Mouse (Mus musculus): ENCODE measurements around the gene Nrip1. TPM values are rescaled to one million over a fixed set of nuclear protein-coding genes. Genes with fewer than 3 reads are reported as not detected.
"Not testable (repeated sequence)": the region's sequence is repeated elsewhere in the genome, so short reads cannot be mapped to it uniquely, and the experiment has no call there.

Nrip1 gene
- total RNA-seq (2021), result 10 to 100 TPM; 37.3 to 41.4 TPM
- long read RNA-seq, experiment 1, full-length matches to known transcripts, result 4 of 9 reads
- long read RNA-seq, experiment 1, partial matches to known transcripts, result 0 of 9 reads
- long read RNA-seq, experiment 1, other reads (novel, unspliced or antisense), result 5 of 9 reads
- long read RNA-seq, experiment 2, full-length matches to known transcripts, result 1 of 2 reads
- long read RNA-seq, experiment 2, partial matches to known transcripts, result 0 of 2 reads
- long read RNA-seq, experiment 2, other reads (novel, unspliced or antisense), result 1 of 2 reads

DNA sequence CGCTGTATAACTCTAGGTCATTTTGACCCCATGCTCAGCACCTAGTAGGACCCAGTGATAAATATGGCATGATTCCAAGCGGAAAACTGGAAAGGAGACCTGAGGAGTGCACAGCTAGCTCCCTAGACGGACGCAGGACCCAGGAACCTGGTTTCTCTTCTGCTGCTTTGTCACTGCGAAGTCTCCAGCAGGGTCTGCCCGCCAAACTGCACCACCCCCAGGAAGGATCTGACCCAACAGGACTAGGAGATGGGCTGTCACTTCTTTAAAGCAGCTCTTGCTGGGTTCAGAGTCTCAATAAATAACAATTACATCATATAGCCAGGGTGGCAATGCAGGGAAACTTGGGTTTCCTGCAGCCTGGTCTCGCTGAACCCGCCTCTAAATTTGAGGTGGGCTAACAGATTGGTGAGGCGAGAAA lies at the start of gene Nrip1:
TSS of gene Nrip1 (minus strand) at position 157 of the 421 bp plus-strand sequence.
- DNase-seq, result peak; percentile 39

DNA sequence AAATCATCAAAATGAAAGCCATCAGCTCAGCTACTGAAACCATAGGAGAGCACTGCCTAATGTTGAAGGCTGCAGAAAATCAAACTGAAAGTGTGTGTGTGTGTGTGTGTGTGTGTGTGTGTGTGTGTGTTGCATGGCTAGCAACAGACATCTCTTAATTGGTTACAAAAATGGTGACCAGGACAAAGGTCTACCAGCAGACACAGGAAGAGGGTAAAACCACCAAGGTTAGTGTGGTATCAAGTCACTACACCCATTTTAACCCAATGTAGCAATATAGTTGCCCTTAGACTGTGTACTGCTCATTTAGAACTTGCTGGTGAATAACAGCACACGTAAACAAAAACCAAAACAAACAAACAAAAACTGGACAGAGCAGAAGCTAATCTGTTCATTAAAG lies 48.9 kb upstream of the Nrip1 start:
- no peak for DNase-seq

DNA sequence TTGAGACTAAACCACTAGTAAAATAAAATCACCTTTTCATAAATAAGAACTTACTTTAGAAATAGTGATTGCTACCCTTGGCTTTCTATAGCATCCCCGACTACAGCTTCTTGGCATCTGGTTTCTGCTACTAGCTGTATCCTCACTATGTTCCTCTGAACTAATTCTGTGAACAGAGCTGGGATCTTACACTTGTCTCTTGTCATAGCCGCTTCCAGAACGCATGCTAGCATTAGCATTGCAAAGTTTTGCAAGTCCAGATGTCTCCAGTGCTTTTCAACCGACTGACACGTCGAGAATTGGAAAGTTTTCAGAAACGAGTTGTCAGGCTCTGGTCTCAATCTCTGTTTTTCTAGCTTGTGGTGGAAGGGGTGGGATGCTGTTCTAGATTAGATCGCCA lies 46.2 kb upstream of the Nrip1 start:
- DNase-seq, result no peak

DNA sequence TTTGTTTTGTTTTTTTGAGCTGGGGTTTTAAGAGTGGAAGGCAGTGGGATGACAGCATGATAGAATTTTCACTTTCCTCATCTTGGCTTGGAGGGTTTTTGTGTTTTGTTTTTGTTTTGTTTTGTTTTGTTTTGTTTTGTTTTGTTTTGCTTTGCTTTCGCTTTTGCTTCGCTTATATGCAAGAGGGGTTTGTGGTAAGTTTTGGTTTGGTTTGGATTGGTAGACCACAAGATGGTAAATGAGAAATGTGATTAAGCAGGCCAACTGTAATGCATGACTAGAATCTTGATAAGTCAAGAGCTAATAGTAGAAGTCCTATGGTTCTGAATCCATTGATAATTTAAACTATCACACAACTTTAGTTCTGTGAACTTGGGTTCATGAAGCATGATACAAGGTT lies 42.9 kb upstream of the Nrip1 start:
- DNase-seq, result no peak

DNA sequence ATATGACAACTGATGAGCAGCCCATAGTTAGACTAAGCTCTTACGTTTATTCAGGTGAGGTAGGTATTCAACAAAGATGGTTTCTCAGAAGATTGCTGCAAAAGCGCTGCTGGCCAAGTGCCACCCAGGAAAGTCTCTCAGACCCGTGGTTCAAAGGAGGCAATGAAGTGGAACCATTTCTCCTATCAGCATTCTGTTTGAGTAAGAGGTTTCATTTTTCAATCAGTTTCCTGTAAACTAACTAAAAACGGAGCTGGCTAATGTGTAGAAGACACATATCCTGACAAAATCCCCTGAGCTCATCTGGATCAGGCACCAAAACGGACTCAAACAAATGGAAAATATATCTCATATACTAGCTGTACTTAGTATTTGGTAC lies 42.4 kb upstream of the Nrip1 start:
- no peak for DNase-seq

DNA sequence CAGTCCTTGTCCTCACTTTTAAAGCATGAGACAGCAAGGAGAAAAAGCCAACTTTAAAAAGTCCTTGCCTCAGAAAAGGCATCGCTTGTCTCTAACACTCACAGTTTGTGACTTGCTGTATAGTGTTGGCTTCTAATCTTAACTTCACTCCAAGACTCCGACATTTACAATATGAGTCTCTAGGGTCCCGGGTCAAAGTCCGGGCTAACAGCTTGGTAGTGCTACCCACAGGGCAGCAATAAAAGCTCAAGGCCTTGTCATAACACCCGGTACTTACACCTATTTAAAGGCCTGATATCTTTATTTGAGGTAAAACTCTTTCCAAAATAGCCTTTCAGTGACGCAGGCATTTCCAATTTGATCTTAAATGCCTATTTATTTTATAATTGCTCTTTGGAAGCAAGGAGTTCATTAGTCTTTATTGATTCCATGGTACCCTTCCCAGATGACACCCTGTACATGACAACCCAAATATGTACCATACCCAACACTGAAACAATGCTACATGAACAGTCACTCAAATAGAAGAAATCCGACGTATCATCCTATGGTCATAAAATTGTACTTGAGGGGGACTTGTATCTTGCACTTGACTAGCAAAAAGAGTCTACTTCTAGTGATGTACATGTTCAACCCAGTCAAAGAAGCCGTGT lies 41.9 kb upstream of the Nrip1 start:
- no peak for DNase-seq

DNA sequence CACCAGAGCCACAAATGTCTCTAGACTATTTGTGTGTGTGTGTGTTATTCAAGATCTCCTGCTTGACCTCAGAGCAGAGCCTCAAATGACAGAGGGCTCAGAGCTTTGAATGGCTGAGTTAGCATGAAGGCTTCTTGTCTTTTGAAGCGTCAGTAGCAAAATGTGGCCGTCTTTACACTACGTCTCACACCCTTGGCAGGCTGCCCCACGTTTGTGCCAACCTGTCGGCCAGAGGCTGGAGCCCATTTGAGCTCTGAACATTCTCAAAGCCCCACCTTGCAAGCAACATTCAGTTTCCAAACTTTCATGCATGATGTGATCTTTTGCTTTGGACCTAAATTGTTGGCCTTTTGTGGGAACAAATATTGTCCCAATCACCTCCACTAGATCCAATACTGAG lies 40.9 kb upstream of the Nrip1 start:
- peak; percentile 14 for DNase-seq

DNA sequence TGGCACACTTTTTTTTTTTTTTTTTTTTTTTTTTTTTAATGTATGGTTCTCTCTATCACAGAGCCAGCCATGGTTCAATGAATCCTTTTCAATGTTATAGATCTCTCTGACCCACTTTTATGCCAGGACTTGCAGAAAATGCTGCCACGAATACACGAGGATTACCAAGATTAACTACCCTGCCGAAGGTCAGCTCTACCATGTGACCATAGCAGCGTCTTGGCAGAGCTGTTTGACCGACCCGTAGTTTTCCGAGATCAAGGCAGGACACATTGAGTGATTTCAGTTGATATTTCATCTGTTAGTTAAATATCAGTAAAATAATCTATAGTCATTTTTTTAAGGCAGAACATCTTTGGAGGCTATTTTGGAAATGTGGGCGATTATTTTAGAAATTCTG lies 40.0 kb upstream of the Nrip1 start:
- DNase-seq, result no peak

DNA sequence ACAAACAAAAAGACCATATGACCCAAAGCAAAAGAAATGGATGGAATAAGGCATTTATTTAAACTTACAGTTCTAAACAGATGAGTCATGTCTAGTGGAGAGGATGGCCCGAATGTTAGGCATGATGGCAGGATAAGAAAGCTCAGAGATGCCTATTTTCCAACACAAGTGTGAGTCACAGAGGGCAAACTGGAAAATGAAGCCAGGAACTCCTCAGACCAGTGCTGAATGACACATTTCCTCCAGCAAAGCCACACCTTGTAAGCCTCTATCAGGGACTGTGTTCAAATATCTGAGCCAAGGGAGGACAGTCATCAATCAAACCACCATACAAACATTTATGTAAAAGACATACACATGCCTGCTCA lies 35.7 kb upstream of the Nrip1 start:
- DNase-seq, result no peak

DNA sequence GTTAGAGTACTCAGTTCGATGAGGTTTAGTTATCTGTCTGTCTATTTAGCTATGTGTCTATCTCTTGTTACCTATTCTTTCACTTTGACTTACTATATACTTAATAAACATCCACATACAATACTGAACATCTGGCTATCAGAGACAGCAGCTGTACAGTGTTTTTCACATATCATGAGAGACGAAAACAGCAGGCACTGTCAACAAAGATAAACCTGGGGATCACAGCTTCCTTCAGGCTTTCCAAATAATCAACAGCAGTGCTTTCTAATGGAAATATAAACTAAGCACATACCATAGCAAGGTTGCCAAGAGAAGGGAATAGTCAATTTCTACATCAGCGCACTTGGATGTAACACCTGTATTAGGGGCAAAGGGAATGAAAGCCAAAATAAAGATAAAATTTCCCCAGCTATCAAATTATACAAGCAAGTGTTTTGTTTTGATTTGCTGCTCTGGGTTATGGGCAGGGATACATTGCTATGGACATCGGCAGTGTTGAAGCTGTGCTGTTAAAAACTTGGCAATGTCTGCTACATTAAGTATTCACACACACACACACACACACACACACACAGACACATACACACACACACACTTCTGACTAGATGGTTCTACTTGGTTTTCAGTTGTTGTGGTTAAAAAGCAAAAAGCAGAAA lies 35.2 kb upstream of the Nrip1 start:
- no peak for DNase-seq

DNA sequence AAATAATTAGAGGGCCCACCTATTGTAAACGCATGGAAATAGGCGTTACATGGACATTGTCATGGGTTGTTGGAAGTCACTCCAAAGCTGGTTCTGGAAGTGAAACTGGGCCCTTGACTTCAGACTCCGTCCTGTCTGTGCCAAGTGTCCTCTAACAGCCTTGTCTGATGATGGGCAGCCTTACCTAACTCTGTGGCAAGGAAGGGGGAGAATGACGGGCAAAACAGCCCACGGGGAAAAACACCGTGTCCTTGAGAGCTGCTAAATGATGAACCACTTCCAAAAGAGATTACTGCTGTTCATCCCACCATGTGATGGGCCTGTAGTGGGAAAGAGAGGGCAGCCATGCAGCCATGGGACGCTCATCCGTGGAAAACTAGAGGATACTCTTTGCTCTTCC lies 34.6 kb upstream of the Nrip1 start:
- DNase-seq, result no peak

DNA sequence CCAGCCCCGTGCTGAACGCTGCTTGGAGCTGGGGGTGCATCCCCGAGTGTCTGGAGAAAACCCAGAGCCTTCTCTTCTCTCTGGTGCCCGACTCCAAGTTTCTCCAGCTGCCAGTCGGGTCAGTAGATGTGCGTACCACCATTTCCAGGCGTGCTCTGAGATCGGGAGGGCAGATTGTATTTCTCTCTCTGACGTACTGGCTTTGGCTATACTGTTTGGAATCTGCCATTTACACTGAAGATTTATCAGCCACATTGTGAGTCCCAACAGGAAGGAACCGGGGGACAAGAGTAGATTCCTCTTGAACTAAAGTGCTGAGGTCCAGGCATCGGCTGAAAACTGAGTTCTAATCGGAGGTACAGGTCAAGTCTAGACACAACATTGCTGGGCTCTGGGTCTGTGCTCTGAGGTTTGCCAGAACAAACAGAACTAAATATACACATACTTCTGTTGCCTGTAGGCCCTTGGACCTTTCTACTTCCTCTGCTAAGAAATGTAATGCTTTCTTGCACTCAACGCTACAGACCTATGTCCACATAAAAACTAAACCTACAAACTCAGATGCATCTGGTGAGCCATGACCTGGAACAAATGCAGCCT lies 33.8 kb upstream of the Nrip1 start:
- DNase-seq, result no peak

DNA sequence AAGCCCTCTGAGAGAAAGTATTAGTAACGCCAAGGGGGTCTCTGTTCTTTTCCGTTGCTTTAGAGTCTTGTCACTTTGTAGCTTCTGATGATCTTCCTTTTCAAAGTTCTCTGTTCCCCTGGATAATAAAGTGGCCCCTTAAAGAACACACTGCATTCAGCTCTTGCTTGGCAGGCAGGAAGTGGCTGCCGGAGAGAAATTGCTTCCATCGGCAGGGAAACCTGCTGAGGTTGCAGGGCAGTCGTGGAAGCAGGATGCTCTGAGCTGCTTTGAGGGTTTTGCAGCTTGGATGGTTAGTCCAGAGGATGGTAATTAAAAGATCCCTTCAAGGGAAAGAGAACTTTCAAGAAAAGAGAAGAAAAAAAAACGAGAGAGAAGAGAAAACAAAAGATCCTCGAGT lies 33.3 kb upstream of the Nrip1 start:
- DNase-seq, result no peak

DNA sequence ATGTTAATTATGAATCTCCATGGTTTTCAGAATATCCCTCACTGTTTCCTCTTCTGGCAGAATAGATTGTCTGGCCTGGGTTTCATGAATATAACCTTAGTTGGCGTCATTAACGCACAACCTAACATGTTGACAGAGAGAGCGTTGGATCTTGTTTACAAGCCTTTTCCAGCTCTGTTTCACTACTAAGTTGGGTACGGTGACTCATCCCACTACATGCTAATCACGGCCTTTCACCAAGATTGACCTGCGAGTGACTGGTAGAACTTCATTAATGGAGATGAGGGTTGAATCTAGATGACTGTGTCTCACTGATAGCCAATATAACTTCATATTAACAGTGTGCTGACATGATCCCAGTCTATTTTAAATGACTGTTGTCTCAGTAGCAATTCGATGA lies 32.7 kb upstream of the Nrip1 start:
- no peak for DNase-seq

DNA sequence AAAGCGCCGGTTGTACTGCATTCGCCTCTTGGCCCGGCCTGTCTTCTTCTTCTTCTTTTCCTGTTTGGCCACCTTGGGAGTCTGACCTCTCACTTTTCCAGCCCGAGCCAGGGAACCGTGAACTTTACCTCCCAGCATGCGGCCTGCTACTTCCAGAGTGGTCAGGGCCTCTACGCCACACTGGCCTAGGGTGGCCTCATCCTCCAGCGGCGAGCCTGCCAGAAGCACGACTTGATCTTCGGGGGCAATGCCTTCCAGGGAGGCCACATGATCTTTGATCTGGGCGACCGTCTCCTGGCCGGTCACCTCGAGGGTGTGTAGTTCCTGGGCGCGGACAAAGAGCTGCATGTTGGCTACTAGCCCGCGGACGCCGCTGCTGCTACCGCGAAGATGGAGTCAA lies 29.7 kb upstream of the Nrip1 start:
- DNase-seq, result not testable (repeated sequence)

DNA sequence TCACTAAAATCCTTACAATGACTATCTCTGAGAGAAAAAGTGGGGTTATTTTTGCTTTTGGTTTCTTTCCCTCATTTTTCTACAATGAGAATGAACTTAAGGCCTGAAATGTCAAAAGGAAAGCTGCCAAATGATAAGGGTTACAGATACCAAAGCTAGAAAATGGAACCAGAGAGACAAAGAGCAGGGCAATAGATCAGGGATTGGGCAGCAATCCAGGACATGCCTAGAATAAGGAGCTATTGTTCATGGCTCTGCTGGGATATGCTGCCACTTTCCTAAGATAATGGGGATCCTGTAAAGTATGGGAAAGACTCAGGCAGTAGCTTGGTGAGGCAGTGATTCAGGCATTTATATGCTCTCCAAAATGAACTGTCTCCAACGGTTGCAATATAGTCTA lies 22.9 kb upstream of the Nrip1 start:
- DNase-seq, result no peak

DNA sequence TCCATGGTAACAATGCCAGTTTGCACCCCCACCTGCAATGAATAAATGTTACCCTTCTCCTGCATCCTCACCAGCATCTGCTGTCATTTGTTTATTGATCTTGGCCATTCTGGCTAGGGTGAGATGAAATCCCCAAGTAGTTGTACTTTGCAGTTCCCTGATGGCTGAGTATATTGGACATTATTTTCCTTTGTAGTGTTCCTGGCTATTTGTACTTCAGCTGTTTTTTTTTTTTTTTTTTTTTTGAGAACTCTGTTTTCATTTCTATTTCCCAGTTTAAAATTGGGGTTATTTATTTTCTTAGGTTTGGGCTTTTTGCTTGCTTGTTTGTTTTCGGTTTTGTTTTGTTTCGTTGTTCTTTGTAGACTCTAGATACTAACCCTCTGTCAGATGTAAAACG lies 19.6 kb upstream of the Nrip1 start:
- no peak for DNase-seq

DNA sequence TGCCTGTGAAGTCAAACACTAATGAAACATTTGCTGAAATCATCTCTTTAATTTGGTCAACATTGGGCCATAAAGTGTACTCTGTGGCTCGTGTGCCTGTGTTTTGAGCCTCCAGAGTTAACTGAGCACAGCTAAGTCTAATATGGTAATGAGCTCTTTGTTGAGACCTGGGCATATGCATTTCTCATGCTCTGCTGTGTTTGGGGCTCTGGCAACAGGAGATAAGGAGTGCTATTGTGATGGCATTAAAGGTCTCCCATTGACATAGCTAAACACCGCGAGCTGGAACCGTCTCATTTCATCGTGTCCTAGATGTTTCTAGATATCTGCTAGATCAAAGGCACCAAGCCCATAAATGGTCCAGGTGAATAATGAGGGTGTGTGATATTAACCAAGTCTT lies 12.9 kb upstream of the Nrip1 start:
- no peak for DNase-seq

DNA sequence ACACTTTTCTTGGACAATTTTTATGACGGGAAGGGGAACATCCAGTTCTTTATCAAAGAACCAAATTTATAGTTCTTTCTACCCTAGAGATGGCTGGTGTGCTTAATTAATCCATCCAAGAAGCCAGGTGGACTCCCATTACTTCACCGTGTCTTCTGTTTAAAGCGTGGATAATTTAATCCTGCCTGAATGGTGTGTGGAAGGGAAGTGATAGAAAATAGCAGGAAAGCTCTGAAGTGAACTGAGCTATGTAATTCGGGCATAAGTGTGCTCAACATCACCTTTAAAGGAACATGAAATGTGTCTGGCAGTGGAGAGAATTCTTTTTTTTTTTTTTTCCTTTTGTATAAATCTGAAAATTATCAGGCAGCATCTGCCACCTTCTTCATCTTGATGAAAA lies 12.4 kb upstream of the Nrip1 start:
- DNase-seq, result no peak

DNA sequence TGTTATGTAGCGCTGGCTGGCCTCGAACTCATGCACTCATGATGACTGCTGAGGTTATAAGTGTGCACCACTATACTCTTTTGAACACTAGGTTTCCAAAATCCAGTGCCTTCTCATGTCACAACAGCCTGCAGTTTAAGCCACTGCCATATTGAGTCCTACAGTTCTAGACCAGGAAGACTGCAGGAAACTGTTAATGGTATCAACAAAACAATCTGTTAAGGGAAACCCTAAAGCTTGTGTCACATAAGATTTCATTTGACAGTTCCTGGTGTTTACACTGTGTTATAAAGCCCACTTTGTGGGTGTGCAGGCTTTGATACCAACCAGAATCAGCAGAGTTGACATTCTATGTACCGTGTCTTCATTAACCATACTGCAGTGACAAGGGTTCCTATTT lies 3.6 kb upstream of the Nrip1 start:
- DNase-seq, result no peak

DNA sequence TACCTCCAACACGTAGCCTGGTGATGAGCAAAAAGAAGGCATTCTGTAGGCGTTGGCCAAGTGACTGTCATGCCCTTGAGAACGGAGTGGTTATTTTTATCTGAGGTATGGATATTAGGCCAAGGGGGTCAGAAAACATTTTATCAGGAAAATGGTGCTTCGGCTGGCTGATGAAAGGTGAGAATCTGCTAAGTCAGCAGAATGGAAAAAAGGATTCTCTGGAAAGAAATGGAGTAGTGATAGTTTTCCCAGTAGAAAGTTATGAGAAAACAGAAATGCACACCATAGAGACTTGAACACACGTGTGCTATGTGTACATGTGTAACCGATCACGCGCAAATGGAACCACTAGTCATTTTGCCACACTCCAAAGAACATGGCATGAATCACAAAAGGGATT lies 3.0 kb upstream of the Nrip1 start:
- no peak for DNase-seq

DNA sequence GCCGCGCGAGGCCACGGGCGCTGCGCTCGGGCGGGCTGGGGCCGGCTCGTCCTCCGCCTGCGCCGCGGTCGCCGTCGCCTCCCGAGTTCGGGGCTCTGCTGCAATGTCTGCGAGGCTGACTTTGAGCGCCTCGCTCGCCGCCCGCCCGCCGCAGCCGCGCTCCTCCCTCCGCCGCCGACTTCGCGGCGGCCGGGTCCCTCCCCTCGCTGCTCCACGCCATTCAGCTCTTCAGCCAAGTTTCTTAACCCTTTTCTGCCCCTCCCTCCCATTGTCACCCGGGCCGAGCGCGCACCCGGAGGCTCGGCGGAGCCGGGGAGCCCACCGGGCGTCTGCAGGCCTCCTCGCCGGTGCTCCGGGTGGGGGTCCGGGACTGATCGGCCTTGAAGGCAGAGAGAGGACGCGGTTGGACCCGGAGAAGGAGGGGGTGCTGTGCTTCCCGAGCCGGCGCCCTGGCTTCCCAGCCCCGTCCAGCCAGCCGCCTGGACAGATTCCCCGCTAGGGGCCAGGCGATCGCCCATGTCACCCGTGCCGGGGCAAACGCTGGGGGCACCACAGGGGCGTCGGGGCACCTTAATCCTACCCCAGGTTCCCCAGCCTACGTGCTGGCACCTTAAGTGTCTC lies 576 bp downstream of the Nrip1 start:
- DNase-seq, result peak; percentile 85

Data from gastrocnemius, postnatal 10 days (tissue).